Mouse (Mus musculus) kidney, postnatal 14 days (tissue): ENCODE measurements at regions not wholly inside any gene's neighbourhood (a gene's known extent, or its start where the extent isn't known, plus 50 kb on each side); places are given as distances from the start of the nearest gene placed in this dataset.

Source experiments
- DNase-seq: peaks from one replicate; pipeline ENCODE4 v3.0.0; 2022; ENCODE audit warnings: mixed read lengths

GRCm38 (mm10) chr3:104343096-104343495 is 122.9 kb upstream of the Magi3 start:
- no peak for DNase-seq

- no peak for DNase-seq
Observed at GRCm38 (mm10) chr3:104342220-104342619, 122.0 kb upstream of the Magi3 start.

GRCm38 (mm10) chr3:104340331-104340730 is 120.2 kb upstream of the Magi3 start:
- no peak for DNase-seq

- DNase-seq = no peak
Observed at GRCm38 (mm10) chr3:104336867-104337266, 116.7 kb upstream of the Magi3 start.

DNA sequence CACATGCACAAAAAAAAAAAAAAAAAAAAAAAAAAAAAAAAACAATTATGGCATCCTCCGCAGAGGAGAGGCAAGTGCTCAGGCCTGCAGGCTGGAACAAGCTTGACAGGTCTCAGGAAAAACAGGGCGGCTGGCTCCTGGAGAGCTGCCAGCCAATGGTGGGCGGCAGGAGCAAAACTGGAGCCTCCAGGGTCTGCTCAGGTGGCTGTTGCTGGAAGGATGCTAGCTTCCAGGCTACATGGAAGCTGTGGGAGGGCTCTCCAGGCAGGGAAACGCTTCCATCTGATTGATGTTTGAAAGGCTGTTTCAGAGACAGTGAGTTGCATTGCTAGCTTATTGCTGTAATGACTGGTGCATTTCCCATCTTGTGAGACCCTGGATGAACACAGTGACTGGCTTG is 116.1 kb upstream of the Magi3 start:
- DNase-seq = no peak

DNA sequence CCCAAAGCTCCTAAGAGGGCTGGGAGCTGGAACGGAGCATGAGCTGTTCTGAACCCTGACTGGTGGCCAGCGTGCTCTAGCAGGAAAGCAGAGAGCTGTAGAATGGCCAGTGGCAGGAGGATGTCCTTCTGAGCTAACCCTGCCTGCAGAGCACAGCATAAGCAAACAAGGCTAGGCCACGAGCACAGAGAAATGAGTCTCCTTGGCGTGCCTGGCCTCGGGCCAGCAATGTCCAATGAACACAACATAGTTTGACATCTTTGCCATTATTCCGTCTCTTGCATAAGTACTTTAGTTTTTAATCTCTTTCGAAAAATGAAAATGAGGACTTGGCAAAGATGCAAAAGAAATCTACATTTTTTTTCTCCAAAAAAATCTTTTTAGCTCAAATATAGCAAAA is 114.6 kb upstream of the Magi3 start:
- DNase-seq = no peak

- DNase-seq = no peak
Observed at GRCm38 (mm10) chr3:104333345-104333744, 113.2 kb upstream of the Magi3 start.

- no peak for DNase-seq
Observed at GRCm38 (mm10) chr3:104330646-104331045, 110.5 kb upstream of the Magi3 start.

DNA sequence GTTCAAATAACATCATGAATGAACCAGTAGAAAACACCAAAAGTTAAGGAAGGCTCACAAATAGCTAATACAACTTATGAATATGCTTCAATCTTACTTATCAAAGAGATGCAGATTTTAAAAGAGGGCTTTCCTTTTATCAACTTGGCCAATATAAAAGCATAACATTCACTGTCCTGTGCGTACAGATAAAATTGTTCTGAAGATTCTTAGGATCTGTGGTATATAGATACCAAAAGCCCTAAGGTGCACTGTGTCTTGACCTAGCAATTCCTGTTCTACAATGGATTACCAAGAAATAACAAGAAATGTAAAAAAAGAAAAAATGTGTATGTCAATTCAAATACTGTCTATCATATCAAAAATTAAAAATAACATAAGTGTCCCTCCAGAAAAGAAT is 107.7 kb upstream of the Magi3 start:
- no peak for DNase-seq

- no peak for DNase-seq
Observed at GRCm38 (mm10) chr3:104327034-104327729, 107.0 kb upstream of the Magi3 start.

DNA sequence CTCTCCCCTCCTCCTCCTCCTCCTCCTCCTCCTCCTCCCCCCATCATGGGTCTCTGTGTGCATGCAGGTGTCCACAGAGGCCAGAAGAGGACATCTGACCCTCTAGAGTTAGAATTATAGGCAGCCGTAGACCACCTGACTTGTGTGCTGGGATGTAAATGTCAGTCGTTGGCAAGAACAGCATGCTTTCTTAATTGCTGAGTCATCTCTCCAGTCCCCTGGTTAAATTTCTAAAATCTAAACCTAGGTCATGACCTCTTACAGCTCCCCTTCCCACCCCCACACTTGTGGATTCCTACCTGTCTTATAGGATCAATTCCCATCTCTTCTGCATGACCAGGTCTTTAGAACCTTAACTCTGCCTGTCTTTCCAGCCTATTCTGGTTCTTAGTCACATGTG is 102.4 kb upstream of the Magi3 start:
- DNase-seq = no peak

- peak; percentile 43 for DNase-seq
Observed at GRCm38 (mm10) chr3:104320404-104320803, 100.2 kb upstream of the Magi3 start.

GRCm38 (mm10) chr3:104319377-104319776 is 99.2 kb upstream of the Magi3 start:
- DNase-seq = peak; percentile 15

GRCm38 (mm10) chr3:104318911-104319310 is 98.7 kb upstream of the Magi3 start:
- DNase-seq = peak; percentile 32

- DNase-seq = no peak
Observed at GRCm38 (mm10) chr3:104317528-104317927, 97.4 kb upstream of the Magi3 start.

DNA sequence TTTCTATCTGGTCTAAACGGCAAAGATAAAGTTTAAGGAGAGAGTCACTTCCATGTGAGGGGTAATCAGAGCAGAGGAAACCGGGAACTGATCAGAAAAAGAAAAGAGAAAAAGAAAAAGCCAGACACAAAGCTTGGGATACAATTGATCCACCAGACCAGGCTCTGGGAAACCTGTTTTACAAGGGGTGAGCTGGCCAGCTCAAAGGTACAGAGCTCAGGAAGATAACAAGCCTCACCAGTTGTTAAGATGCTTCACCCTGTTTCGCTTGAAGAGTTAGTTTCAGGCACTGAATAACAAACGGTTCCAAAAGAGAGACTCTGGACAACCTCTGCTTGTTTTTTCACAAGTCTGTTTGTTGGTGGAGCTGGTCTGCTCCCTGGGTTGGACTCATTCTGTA is 92.9 kb upstream of the Magi3 start:
- no peak for DNase-seq

GRCm38 (mm10) chr3:104306961-104307360 is 86.8 kb upstream of the Magi3 start:
- DNase-seq = no peak

DNA sequence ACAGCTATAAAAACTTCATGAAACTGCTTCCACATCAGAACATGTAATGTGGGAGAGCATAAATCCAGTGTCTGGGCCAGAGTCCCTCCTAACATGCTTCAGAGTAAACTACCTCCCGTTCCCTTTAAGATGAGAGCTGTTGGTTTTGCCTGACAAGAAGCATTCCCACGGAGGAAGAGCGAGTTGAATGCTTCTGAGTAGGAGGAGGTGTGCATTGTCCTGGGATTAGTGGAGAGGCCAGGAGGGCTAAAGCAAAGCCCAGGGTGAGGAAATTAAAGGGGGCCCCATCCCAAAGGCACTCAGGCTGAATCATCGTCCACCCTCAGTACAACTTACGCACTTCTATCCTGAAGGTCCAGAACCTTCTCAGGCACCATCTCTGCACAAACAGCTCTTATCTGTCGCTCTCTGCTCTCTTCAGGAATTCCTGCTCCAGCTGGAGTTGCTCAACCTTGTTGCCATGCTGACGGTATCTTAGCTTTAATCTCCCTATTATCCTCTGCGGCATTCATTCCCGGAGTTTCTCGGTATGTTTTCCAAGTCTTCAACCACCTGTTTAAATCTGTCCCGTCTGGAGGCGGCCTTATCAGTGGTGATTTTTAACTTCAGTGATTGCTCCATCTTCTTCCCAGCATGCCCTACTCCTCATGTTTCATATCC is 85.9 kb upstream of the Magi3 start:
- no peak for DNase-seq

DNA sequence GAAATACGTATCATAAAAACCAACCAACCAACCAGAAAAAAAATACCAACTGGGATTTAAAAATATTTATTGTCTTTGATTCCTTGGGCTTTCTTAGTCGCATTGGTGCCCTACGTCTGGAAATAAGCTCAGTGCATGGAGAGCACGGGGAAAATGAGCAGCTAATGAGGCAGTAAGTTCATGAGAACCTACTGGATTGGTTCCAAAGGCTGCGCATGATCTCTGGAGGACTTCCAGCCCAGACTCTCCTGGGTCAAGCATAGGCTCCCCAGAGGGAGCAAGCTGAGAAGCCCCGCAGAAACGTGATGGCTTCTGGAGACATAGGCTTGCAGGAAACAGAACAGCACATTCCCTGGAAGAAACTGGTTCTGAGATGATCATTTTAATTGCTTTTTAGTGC is 83.4 kb upstream of the Magi3 start:
- peak; percentile 85 for DNase-seq

- no peak for DNase-seq
Observed at GRCm38 (mm10) chr3:104300201-104300600, 80.0 kb upstream of the Magi3 start.

DNA sequence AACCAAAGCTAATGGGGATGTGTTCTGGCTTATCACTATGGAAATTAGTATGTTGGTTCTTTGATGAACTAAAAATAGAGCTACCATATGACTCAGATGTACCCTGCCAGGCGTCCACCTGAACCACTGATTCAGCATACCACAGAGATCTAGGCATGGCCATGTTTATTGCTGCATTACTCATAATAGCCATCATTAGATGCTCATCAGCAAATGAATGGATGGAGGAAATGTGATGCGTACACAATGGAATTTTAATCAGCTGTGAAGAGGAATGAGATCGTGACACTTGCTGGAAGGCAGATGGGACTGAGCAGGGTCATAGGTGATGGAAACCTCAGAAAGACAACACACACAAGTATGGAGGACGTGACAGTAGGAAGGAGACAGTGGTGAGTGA is 78.7 kb upstream of the Magi3 start:
- no peak for DNase-seq

DNA sequence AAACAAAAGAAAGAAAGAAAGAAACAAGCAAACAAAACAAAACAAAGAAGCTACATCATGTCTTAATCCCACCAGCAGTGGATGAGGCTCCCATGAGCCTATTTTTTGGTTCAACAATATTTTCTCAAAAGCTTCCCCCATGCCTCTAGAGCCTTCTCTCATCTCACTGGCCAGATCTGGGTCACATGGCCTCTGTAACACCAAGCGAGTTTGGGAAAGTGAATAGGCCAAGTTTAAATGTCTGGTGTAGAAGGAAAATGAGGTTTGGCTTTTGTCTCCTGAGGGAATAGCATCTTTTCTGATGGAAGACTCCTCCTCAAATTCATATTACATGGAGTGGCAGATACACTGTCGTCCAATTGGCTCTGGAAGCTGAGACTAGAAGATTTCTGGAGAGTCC is 78.2 kb upstream of the Magi3 start:
- DNase-seq = no peak

DNA sequence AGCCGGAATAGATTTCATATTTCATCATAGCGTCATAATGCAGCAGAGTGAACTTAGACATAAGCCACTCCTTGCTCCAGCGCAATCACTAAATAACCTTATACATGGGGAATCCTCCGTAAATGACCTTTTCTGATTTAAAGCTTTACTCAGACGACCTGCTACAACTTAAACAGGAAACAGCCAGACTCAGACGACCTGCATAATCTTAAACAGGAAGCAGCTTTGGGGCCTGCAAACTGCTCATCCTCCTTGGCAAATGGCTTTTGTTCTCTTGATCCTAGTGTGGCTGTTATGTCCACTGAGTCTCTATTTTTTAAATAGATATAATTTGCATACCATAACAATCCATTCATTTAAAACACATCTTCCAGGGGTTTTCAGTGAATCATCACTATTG is 76.9 kb upstream of the Magi3 start:
- DNase-seq = no peak

- no peak for DNase-seq
Observed at GRCm38 (mm10) chr3:104295856-104296255, 75.7 kb upstream of the Magi3 start.
